Mouse (Mus musculus) thymus, postnatal 10 days (tissue): ENCODE measurements at regions not wholly inside any gene's neighbourhood (a gene's known extent, or its start where the extent isn't known, plus 50 kb on each side); places are given as distances from the start of the nearest gene placed in this dataset.

Experiments
- DNase-seq, 2 experiments: peaks; one replicate each; pipeline ENCODE4 v3.0.0; 2021; ENCODE audit warnings: low spot score in 2 of 2

- no peak for DNase-seq
These were observed 355.5 kb upstream of the Npvf start for GRCm38 (mm10) chr6:51009526-51010340.

- DNase-seq = no peak
These were observed 356.3 kb upstream of the Npvf start for GRCm38 (mm10) chr6:51010536-51010935.

GRCm38 (mm10) chr6:51012086-51012830, 358.0 kb upstream of the Npvf start:
- DNase-seq = no peak

- no peak for DNase-seq
These were observed 361.5 kb upstream of the Npvf start for GRCm38 (mm10) chr6:51015735-51016134.

GRCm38 (mm10) chr6:51016441-51017070, 362.3 kb upstream of the Npvf start:
- DNase-seq = no peak

- no peak for DNase-seq
These were observed 363.2 kb upstream of the Npvf start for GRCm38 (mm10) chr6:51017260-51017999.

- no peak for DNase-seq
These were observed 367.0 kb upstream of the Npvf start for GRCm38 (mm10) chr6:51021206-51021605.

GRCm38 (mm10) chr6:51023361-51023760, 369.1 kb upstream of the Npvf start:
- DNase-seq = no peak

- no peak for DNase-seq
These were observed 370.5 kb upstream of the Npvf start for GRCm38 (mm10) chr6:51024756-51025155.

- DNase-seq = no peak
These were observed 371.2 kb upstream of the Npvf start for GRCm38 (mm10) chr6:51025411-51025810.

- no peak for DNase-seq
These were observed 373.1 kb upstream of the Npvf start for GRCm38 (mm10) chr6:51027296-51027695.

GRCm38 (mm10) chr6:51029516-51029915, 375.3 kb upstream of the Npvf start:
- no peak for DNase-seq

GRCm38 (mm10) chr6:51029953-51030352, 375.7 kb upstream of the Npvf start:
- no peak for DNase-seq

- no peak for DNase-seq
These were observed 379.6 kb upstream of the Npvf start for GRCm38 (mm10) chr6:51033835-51034234.

GRCm38 (mm10) chr6:51036074-51036473, 381.8 kb upstream of the Npvf start:
- no peak for DNase-seq

- DNase-seq = no peak
These were observed 382.3 kb upstream of the Npvf start for GRCm38 (mm10) chr6:51036553-51036952.

GRCm38 (mm10) chr6:51036956-51037355, 382.7 kb upstream of the Npvf start:
- no peak for DNase-seq

GRCm38 (mm10) chr6:51039486-51040180, 385.4 kb upstream of the Npvf start:
- no peak for DNase-seq

- no peak for DNase-seq
These were observed 388.5 kb upstream of the Nfe2l3 start for GRCm38 (mm10) chr6:51043970-51044369.

GRCm38 (mm10) chr6:51044873-51045272, 387.6 kb upstream of the Nfe2l3 start:
- no peak for DNase-seq

- DNase-seq = no peak
These were observed 380.0 kb upstream of the Nfe2l3 start for GRCm38 (mm10) chr6:51052451-51052921.
